Mouse (Mus musculus) adrenal gland, postnatal 4 days (tissue): ENCODE results near the gene Supt3. TPM values are rescaled to one million over a fixed set of nuclear protein-coding genes. Genes with fewer than 3 reads are reported as not detected.

Source experiments
- DNase-seq, 2 experiments: peaks; one replicate each; pipeline ENCODE4 v3.0.0; 2021 to 2022; ENCODE audit warnings: low spot score in 2 of 2, mixed read lengths in 2 of 2
- total RNA-seq, 2 experiments: library from RNA; stranded (reverse); gene quantifications; 2 replicates each; pipeline ENCODE4 v1.2.3; 2021

Gene Supt3
- total RNA-seq, 2 experiments from 2014 or later, result 23.5 to 25.9 TPM

- no peak for DNase-seq
These were observed 1.2 kb downstream of the Supt3 start for GRCm38 (mm10) chr17:44778141-44778540.

GRCm38 (mm10) chr17:44780353-44780752 lies 3.4 kb downstream of the Supt3 start:
- no peak for DNase-seq

- DNase-seq, result no peak
These were observed 5.4 kb downstream of the Supt3 start for GRCm38 (mm10) chr17:44782366-44782765.

- DNase-seq, result no peak
These were observed 6.2 kb downstream of the Supt3 start for GRCm38 (mm10) chr17:44783143-44783542.

GRCm38 (mm10) chr17:44788982-44789747 lies 12.2 kb downstream of the Supt3 start:
- no peak for DNase-seq

GRCm38 (mm10) chr17:44792218-44792917 lies 15.4 kb downstream of the Supt3 start:
- no peak for DNase-seq

GRCm38 (mm10) chr17:44797331-44797730 lies 20.4 kb downstream of the Supt3 start:
- no peak for DNase-seq

- no peak for DNase-seq
These were observed 30.1 kb downstream of the Supt3 start for GRCm38 (mm10) chr17:44807031-44807430.

- no peak for DNase-seq
These were observed 37.7 kb downstream of the Supt3 start, which contains the start of gene Runx2 for GRCm38 (mm10) chr17:44814508-44815175. Runx2 (minus strand) TSS chr17:44814797.

- no peak for DNase-seq
These were observed 41.9 kb downstream of the Supt3 start for GRCm38 (mm10) chr17:44818825-44819224.

GRCm38 (mm10) chr17:44819816-44820215 lies 42.9 kb downstream of the Supt3 start:
- DNase-seq, result no peak

- DNase-seq, result no peak
These were observed 45.0 kb downstream of the Supt3 start for GRCm38 (mm10) chr17:44821940-44822339.

- DNase-seq, result no peak
These were observed 50.2 kb downstream of the Supt3 start for GRCm38 (mm10) chr17:44827124-44827523.

- DNase-seq, result no peak
These were observed 51.0 kb downstream of the Supt3 start for GRCm38 (mm10) chr17:44827964-44828363.

GRCm38 (mm10) chr17:44829587-44829986 lies 52.6 kb downstream of the Supt3 start:
- DNase-seq, result no peak

GRCm38 (mm10) chr17:44831201-44831600 lies 54.2 kb downstream of the Supt3 start:
- DNase-seq, result no peak

- DNase-seq, result no peak
These were observed 65.2 kb downstream of the Supt3 start for GRCm38 (mm10) chr17:44842184-44842583.

- no peak for DNase-seq
These were observed 86.2 kb downstream of the Supt3 start for GRCm38 (mm10) chr17:44863165-44863564.

GRCm38 (mm10) chr17:44893592-44893991 lies 116.6 kb downstream of the Supt3 start:
- no peak for DNase-seq

GRCm38 (mm10) chr17:44943536-44944090 lies 166.7 kb downstream of the Supt3 start:
- DNase-seq, result no peak

GRCm38 (mm10) chr17:44945333-44945732 lies 168.4 kb downstream of the Supt3 start:
- no peak for DNase-seq

GRCm38 (mm10) chr17:44948321-44948720 lies 171.4 kb downstream of the Supt3 start:
- no peak for DNase-seq
